Mouse (Mus musculus) spleen, postnatal 36 days (tissue): ENCODE measurements around the gene Adamts9.
A peak's percentile ranks its signal among the peaks of the same experiment; 100 is the strongest.

ENCODE experiments used
- DNase-seq, 2 experiments: peaks; one replicate each; pipeline ENCODE4 v3.0.0; 2022; ENCODE audit warnings: low spot score in 2 of 2, mixed read lengths in 1 of 2

Adamts9 gene

GRCm38 (mm10) chr6:92809818-92810217 lies 133.5 kb downstream of the Adamts9 start:
- no peak for DNase-seq

GRCm38 (mm10) chr6:92804254-92804971 lies 138.9 kb downstream of the Adamts9 start:
- no peak for DNase-seq

GRCm38 (mm10) chr6:92803213-92803612 lies 140.1 kb downstream of the Adamts9 start:
- no peak for DNase-seq

- DNase-seq = no peak
Measured at GRCm38 (mm10) chr6:92802421-92802820, 140.9 kb downstream of the Adamts9 start.

GRCm38 (mm10) chr6:92801462-92801861 lies 141.8 kb downstream of the Adamts9 start:
- DNase-seq = no peak

GRCm38 (mm10) chr6:92793804-92794203 lies 149.5 kb downstream of the Adamts9 start:
- no peak for DNase-seq

- DNase-seq = peak; percentile 3 to 8
Measured at GRCm38 (mm10) chr6:92787376-92787712, 155.9 kb downstream of the Adamts9 start.

- no peak for DNase-seq
Measured at GRCm38 (mm10) chr6:92786701-92787375, 156.5 kb downstream of the Adamts9 start.

- no peak for DNase-seq
Measured at GRCm38 (mm10) chr6:92784782-92785181, 158.5 kb downstream of the Adamts9 start.

- no peak for DNase-seq
Measured at GRCm38 (mm10) chr6:92781446-92781845, 161.8 kb downstream of the Adamts9 start.

- no peak for DNase-seq
Measured at GRCm38 (mm10) chr6:92779935-92780205, 163.4 kb downstream of the Adamts9 start.

- DNase-seq = no peak
Measured at GRCm38 (mm10) chr6:92779140-92779934, 164.0 kb downstream of the Adamts9 start.

- no peak for DNase-seq
Measured at GRCm38 (mm10) chr6:92776356-92776755, 166.9 kb downstream of the Adamts9 start.

- DNase-seq = no peak
Measured at GRCm38 (mm10) chr6:92762372-92762771, 180.9 kb downstream of the Adamts9 start.

GRCm38 (mm10) chr6:92759616-92760015 lies 183.7 kb downstream of the Adamts9 start:
- no peak for DNase-seq

- no peak for DNase-seq
Measured at GRCm38 (mm10) chr6:92755826-92756225, 187.5 kb downstream of the Adamts9 start.

- no peak for DNase-seq
Measured at GRCm38 (mm10) chr6:92752737-92753136, 190.6 kb downstream of the Adamts9 start.

- DNase-seq = no peak
Measured at GRCm38 (mm10) chr6:92749420-92749819, 193.9 kb downstream of the Adamts9 start.

- DNase-seq = no peak
Measured at GRCm38 (mm10) chr6:92743605-92744004, 199.7 kb downstream of the Adamts9 start.

- no peak for DNase-seq
Measured at GRCm38 (mm10) chr6:92737116-92737515, 206.2 kb downstream of the Adamts9 start.

GRCm38 (mm10) chr6:92733651-92734050 lies 209.6 kb downstream of the Adamts9 start:
- no peak for DNase-seq

GRCm38 (mm10) chr6:92728514-92728913 lies 214.8 kb downstream of the Adamts9 start:
- no peak for DNase-seq

GRCm38 (mm10) chr6:92728084-92728483 lies 215.2 kb downstream of the Adamts9 start:
- DNase-seq = peak in 1 of 2 experiments; percentile 5
